Mouse (Mus musculus) heart, embryonic 13.5 days (tissue): Measurements from ENCODE around the gene Etv6. TPM values are rescaled to one million over a fixed set of nuclear protein-coding genes. Genes with fewer than 3 reads are reported as not detected.
A peak's percentile ranks its signal among the peaks of the same experiment; 100 is the strongest.

Experiments
- ATAC-seq: fragments of 200-750 bp; cut with Nextera tagmentation; 2 replicates; pipeline ENCODE4 v1.8.0; 2017; ENCODE audit warnings: moderate TSS enrichment; ENCODE audit not compliant: insufficient number of reproducible peaks, low FRiP score, low TSS enrichment; ENCODE audit errors: extremely low read depth
- H3K27ac ChIP-seq: fragments of 300-500 bp; sonication (generic); replicated peaks from 2 replicates; pipeline ENCODE4 v1.5.1; 2015; ENCODE audit warnings: moderate library complexity, mild to moderate bottlenecking, inconsistent platforms
- H3K27me3 ChIP-seq: fragments of 300-500 bp; sonication (generic); replicated peaks from 2 replicates; pipeline ENCODE4 v1.6.1; 2015; ENCODE audit warnings: mild to moderate bottlenecking, inconsistent platforms
- H3K36me3 ChIP-seq: fragments of 300-500 bp; sonication (generic); 2 replicates; pipeline ENCODE4 v1.6.1; 2015; ENCODE audit warnings: mild to moderate bottlenecking, inconsistent platforms
- H3K4me1 ChIP-seq: fragments of 300-500 bp; sonication (generic); 2 replicates; pipeline ENCODE4 v1.6.1; 2015; ENCODE audit warnings: inconsistent platforms
- H3K4me2 ChIP-seq: fragments of 300-500 bp; sonication (generic); 2 replicates; pipeline ENCODE4 v1.6.1; 2015; ENCODE audit warnings: inconsistent platforms, mild to moderate bottlenecking, moderate library complexity
- H3K4me3 ChIP-seq: fragments of 300-500 bp; sonication (generic); 2 replicates; pipeline ENCODE4 v1.5.1; 2015; ENCODE audit warnings: moderate library complexity, mild to moderate bottlenecking, inconsistent platforms
- H3K9ac ChIP-seq: fragments of 300-500 bp; sonication (generic); 2 replicates; pipeline ENCODE4 v1.6.1; 2015; ENCODE audit warnings: inconsistent platforms, mild to moderate bottlenecking, moderate library complexity
- H3K9me3 ChIP-seq: fragments of 300-500 bp; sonication (generic); 2 replicates; pipeline ENCODE4 v1.6.1; 2016; ENCODE audit warnings: inconsistent platforms
- WGBS: fragments of 180-500 bp; shearing (Covaris S2); methylation state at CpG from one replicate; pipeline ENCODE4 v1.1.7; 2015; ENCODE audit warnings: mixed read lengths; 5-methylcytosine and 5-hydroxymethylcytosine counted together
- polyA plus RNA-seq: library from polyadenylated mRNA; unstranded; fragments of >200 nt; fragmentation: Nextera tagmentation; extraction: Ambion mirVana; gene quantifications from 2 replicates; pipeline ENCODE4 v1.2.1, GENCODE M21; 2015

Etv6 gene
- polyA plus RNA-seq, 1 experiment from 2014 or later = 12.8 TPM

DNA sequence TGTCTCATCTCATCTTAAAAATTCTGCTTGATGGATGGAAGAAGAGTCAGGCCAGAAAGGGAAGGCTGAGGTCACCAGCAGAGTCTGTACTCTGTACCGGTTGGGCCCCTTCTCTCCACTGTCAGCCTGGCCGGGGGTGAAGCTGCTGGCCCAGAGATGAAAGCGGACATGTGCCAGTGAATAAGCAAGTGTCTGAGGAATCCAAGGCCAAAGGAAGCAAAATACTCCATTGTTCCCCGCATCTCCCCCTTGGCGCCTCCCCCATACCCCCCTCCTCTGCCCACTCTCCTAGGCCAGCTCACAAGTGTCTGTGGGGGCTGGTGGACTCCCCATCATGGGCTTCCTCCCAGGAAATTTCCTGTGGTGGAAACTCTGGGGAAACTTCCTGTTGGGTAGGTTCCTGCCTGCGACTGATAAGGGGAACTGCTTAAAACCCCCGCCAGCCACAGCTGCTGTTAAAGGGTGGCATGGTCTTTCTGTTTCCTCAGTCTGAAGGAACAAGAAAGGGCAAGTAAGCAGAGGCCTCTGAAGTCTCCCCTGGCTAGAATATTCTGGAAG lies 154.2 kb downstream of the Etv6 start:
- no peaks in the 10 kb centered on the region for H3K36me3 ChIP-seq
- H3K27me3 ChIP-seq = no peaks in the 10 kb centered on the region
- no peak overlapping the region for H3K4me3 ChIP-seq
- H3K4me1 ChIP-seq = peaks cover 98% of the 10 kb centered on the region
- H3K27ac ChIP-seq = peak overlapping the region; percentile 88
- WGBS = 8% methylated on average over 7 of the region's 7 CpGs
- H3K9ac ChIP-seq = peak overlapping the region; percentile 64
- no peak for ATAC-seq
- peak overlapping the region; percentile 34 for H3K4me2 ChIP-seq
- H3K9me3 ChIP-seq = no peaks in the 10 kb centered on the region

GRCm38 (mm10) chr6:134190597-134191278 lies 155.2 kb downstream of the Etv6 start:
- WGBS = 44% methylated on average over 7 of the region's 7 CpGs
- Histone ChIP-seq H3K4me2 (peak overlapping the region; percentile 16; the same call in 1 of the 2 replicates), H3K36me3 (no peaks in the 10 kb centered on the region), H3K4me1 (peaks cover 96% of the 10 kb centered on the region), H3K27me3 (no peaks in the 10 kb centered on the region), H3K4me3 (no peak overlapping the region), H3K9me3 (no peaks in the 10 kb centered on the region), H3K27ac (peak overlapping the region; percentile 88), H3K9ac (0 out of 2 replicates have a peak overlapping the region, but pooled peaks have one; percentile 64)
- no peak for ATAC-seq

GRCm38 (mm10) chr6:134192710-134193109 lies 157.2 kb downstream of the Etv6 start:
- ATAC-seq = no peak
- no peak overlapping the region for H3K4me3 ChIP-seq
- H3K27me3 ChIP-seq = no peaks in the 10 kb centered on the region
- H3K27ac ChIP-seq = no peak overlapping the region
- peaks cover 78% of the 10 kb centered on the region for H3K4me1 ChIP-seq
- no peaks in the 10 kb centered on the region for H3K9me3 ChIP-seq
- no peaks in the 10 kb centered on the region for H3K36me3 ChIP-seq
- no peak overlapping the region for H3K9ac ChIP-seq
- no peak overlapping the region for H3K4me2 ChIP-seq

- Histone ChIP-seq H3K9me3 (no peaks in the 10 kb centered on the region), H3K4me3 (no peak overlapping the region), H3K9ac (peak overlapping the region; percentile 47; the same call in 1 of the 2 replicates), H3K36me3 (0 out of 2 replicates have a peak, but pooled peaks cover 2% of the 10 kb centered on the region), H3K27me3 (no peaks in the 10 kb centered on the region), H3K4me1 (peaks cover 41% of the 10 kb centered on the region), H3K27ac (peak overlapping the region; percentile 64), H3K4me2 (no peak overlapping the region)
- WGBS = 84% methylated on average over 1 of the region's 1 CpGs
- ATAC-seq = no peak
These were observed 164.4 kb downstream of the Etv6 start for GRCm38 (mm10) chr6:134199895-134200294.

GRCm38 (mm10) chr6:134200577-134200976 lies 165.1 kb downstream of the Etv6 start:
- Histone ChIP-seq H3K36me3 (0 out of 2 replicates have a peak, but pooled peaks cover 2% of the 10 kb centered on the region), H3K9me3 (no peaks in the 10 kb centered on the region), H3K4me2 (no peak overlapping the region), H3K27ac (peak overlapping the region; percentile 64), H3K4me3 (no peak overlapping the region), H3K4me1 (peaks cover 40% of the 10 kb centered on the region), H3K9ac (0 out of 2 replicates have a peak overlapping the region, but pooled peaks have one; percentile 47), H3K27me3 (no peaks in the 10 kb centered on the region)
- no peak for ATAC-seq
- 71% methylated on average over 10 of the region's 10 CpGs for WGBS

DNA sequence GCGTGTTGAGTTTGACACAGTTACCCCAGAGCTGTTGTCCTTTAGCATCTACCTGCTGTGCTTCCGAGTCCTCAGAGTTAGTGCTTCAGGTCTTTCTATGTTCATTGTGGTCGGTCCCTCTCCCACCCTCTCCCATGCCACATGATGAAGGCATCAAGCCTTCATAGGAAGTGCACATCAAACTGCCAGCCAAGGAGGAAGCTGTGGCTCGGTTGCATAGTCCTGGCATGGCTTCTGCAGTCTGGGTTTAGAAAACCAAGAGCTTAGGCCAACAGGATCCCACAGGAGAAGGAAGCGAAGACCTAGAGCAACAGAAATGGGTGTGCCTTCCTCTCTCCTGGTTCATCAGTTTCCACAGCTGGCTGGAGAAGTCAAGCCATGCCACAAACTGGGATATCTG lies 166.7 kb downstream of the Etv6 start:
- 81% methylated on average over 5 of the region's 5 CpGs for WGBS
- no peak overlapping the region for H3K4me2 ChIP-seq
- no peaks in the 10 kb centered on the region for H3K9me3 ChIP-seq
- H3K9ac ChIP-seq = no peak overlapping the region
- peaks cover 52% of the 10 kb centered on the region for H3K4me1 ChIP-seq
- H3K36me3 ChIP-seq = 0 out of 2 replicates have a peak, but pooled peaks cover 2% of the 10 kb centered on the region
- H3K27me3 ChIP-seq = no peaks in the 10 kb centered on the region
- no peak overlapping the region for H3K27ac ChIP-seq
- no peak overlapping the region for H3K4me3 ChIP-seq
- ATAC-seq = no peak

DNA sequence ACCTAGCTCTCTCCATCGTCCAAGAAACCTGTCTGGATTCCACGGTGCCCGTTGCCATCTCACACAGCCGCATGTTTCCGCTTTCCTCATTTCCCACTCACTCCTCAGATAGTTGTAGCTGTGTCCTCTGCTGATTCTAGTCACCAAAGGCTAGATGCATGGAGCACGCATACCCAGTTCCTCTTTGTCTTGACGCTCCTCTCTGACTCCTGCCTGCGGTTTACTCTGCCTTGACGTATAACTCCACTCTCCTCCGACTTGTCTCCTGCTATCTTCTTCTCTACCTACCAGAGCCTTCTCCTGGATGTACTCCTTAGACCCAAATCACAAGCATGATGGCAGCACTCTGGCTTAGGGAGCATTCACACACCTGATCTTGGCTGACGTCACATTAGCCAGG lies 169.7 kb downstream of the Etv6 start:
- Histone ChIP-seq H3K9me3 (no peaks in the 10 kb centered on the region), H3K36me3 (0 out of 2 replicates have a peak, but pooled peaks cover 2% of the 10 kb centered on the region), H3K9ac (no peak overlapping the region), H3K27me3 (no peaks in the 10 kb centered on the region), H3K4me3 (no peak overlapping the region), H3K4me2 (no peak overlapping the region), H3K27ac (0 out of 2 replicates have a peak overlapping the region, but pooled peaks have one; percentile 5), H3K4me1 (peaks cover 63% of the 10 kb centered on the region)
- no peak for ATAC-seq
- 80% methylated on average over 10 of the region's 11 CpGs for WGBS

DNA sequence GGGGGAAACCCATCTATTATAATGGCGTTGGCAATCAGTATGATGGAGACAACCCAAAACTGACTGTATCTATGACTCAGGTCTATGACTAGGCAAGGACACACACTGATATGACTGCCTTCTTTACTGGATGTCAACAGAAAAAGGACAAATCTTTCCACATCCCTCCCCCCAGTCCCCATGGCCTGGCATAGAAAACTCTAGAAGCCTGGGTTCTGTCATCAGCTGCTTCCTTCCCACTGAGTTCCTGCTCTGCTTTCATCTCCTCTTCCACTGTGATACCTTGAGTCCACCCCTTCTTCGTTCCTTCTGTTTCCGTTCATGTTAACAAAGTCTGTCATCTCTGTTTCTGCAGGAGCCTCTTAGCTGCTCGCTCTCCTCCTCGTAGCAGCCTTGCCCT lies 170.2 kb downstream of the Etv6 start:
- Histone ChIP-seq H3K4me1 (peaks cover 63% of the 10 kb centered on the region), H3K36me3 (0 out of 2 replicates have a peak, but pooled peaks cover 2% of the 10 kb centered on the region), H3K27ac (no peak overlapping the region; the same call in 1 of the 2 replicates), H3K4me2 (no peak overlapping the region), H3K9ac (no peak overlapping the region), H3K9me3 (no peaks in the 10 kb centered on the region), H3K4me3 (no peak overlapping the region), H3K27me3 (no peaks in the 10 kb centered on the region)
- WGBS = 50% methylated on average over 5 of the region's 5 CpGs
- no peak for ATAC-seq

GRCm38 (mm10) chr6:134206251-134206650 lies 170.8 kb downstream of the Etv6 start:
- Histone ChIP-seq H3K27ac (no peak overlapping the region; the same call in 1 of the 2 replicates), H3K4me1 (peaks cover 66% of the 10 kb centered on the region), H3K27me3 (no peaks in the 10 kb centered on the region), H3K36me3 (0 out of 2 replicates have a peak, but pooled peaks cover 2% of the 10 kb centered on the region), H3K9ac (no peak overlapping the region), H3K9me3 (no peaks in the 10 kb centered on the region), H3K4me2 (no peak overlapping the region), H3K4me3 (no peak overlapping the region)
- no peak for ATAC-seq
- WGBS = 84% methylated on average over 5 of the region's 5 CpGs

DNA sequence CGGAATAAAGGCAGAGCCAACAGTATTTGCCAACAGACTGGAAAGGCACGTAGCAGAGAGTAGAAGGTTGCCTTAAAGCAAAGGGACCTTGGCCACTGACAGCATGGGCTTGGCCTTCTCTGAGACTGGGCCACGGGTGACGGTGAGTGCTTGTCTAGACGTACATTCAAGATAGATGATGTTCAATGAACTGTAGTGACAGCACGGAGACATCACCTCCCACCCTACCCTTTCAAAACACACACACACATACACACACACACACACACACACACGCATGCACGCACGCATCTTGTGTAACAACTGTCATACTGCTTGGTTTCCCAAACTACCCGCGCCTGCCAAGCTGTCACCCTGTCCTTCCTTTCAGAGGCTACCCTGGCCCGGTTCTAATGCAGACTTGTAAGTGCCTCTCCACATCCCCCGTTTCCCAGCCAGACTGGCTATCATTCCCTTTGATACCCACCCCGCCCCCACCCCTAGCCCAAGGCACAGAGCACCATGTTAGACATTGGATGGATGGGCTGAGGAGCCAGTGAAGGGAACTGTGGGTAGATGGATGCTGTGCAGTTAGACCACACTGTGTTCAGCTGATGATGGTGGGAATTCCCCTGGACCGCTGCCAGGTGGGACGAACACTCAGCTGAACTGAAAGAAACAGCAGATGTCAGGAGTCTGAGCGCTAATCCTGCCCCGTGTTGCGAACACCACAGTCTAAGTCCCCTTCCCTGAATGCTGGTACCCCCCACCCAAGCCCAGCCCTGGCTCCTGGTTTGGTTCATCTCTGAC lies 172.1 kb downstream of the Etv6 start:
- peak overlapping the region; percentile 49 for H3K4me2 ChIP-seq
- no peaks in the 10 kb centered on the region for H3K27me3 ChIP-seq
- no peak overlapping the region; the same call in 1 of the 2 replicates for H3K4me3 ChIP-seq
- H3K27ac ChIP-seq = peak overlapping the region; percentile 70
- H3K4me1 ChIP-seq = peaks cover 79% of the 10 kb centered on the region
- peak overlapping the region; percentile 64 for H3K9ac ChIP-seq
- WGBS = 54% methylated on average over 19 of the region's 19 CpGs
- ATAC-seq = no peak; the same call in 1 of the 2 replicates
- H3K9me3 ChIP-seq = no peaks in the 10 kb centered on the region
- H3K36me3 ChIP-seq = 0 out of 2 replicates have a peak, but pooled peaks cover 2% of the 10 kb centered on the region
